Mouse (Mus musculus) myocyte (in vitro differentiated cells): ENCODE results near the gene Elp5.

Source experiments
- MAX ChIP-seq: IDR thresholded peaks from one replicate; pipeline ENCODE4 v1.6.1; 2011; ENCODE audit warnings: low read depth, mild to moderate bottlenecking, control low read depth
- POLR2A ChIP-seq: IDR thresholded peaks from one replicate; pipeline ENCODE4 v1.6.1; 2011; ENCODE audit warnings: low read depth, mild to moderate bottlenecking, control low read depth, moderate library complexity; ENCODE audit not compliant: insufficient read length
- POLR2AphosphoS2 ChIP-seq: IDR thresholded peaks from one replicate; pipeline ENCODE4 v1.6.1; 2011; ENCODE audit warnings: low read depth, control low read depth; ENCODE audit not compliant: insufficient read length
- REST ChIP-seq: IDR thresholded peaks from one replicate; pipeline ENCODE4 v1.6.1; 2011; ENCODE audit warnings: mild to moderate bottlenecking, control low read depth, moderate library complexity; ENCODE audit not compliant: insufficient read depth, insufficient read length
- SRF ChIP-seq: IDR thresholded peaks from one replicate; pipeline ENCODE4 v1.6.1; 2011; ENCODE audit warnings: low read depth; ENCODE audit not compliant: control insufficient read depth, insufficient read length
- USF1 ChIP-seq: IDR thresholded peaks from one replicate; pipeline ENCODE4 v1.6.1; 2011; ENCODE audit warnings: low read depth, mild to moderate bottlenecking, control low read depth, moderate library complexity

- TF ChIP-seq USF1 (no peak), POLR2A (peak; percentile 36), MAX (no peak), POLR2AphosphoS2 (peak; percentile 49), SRF (no peak), REST (no peak)
Measured at GRCm38 (mm10) chr11:70020022-70020631, 37.8 kb upstream of the Elp5 start.
